ENCODE assay signal across 9 mouse cellular contexts in genomic region chr1:85897901-85898760, GRCm38 (mm10). TPM values are rescaled to one million over a fixed set of nuclear protein-coding genes. Genes with fewer than 3 reads are reported as not detected.
DNase-seq lines count a peak whose midpoint lies in the region; ATAC-seq and TF ChIP-seq lines count a peak whose summit lies in the region.
"Had no signal": no experiment of that assay in that cellular context is flagged by ENCODE, and none has a peak within 500 bp of the region (broad histone marks: within the 10 kb centered on the region; RNA-seq: fewer than 3 reads in every experiment).

No protein-coding gene starts in this region.

- no peak for TF ChIP-seq CTCF in cortical plate, adult 2 months (IDR thresholded peaks at IDR 0.05; ENCODE audit: extremely low read depth, insufficient read depth, low read length)

- H3K27me3 ChIP-seq in heart, embryonic 14.5 days (ENCODE audit: control insufficient read depth, insufficient read depth, low read length) = no peaks in the 10 kb centered on the region
- H3K27me3 ChIP-seq in forebrain, embryonic 16.5 days (replicated peaks; ENCODE audit: control insufficient read depth, insufficient read depth, low read length) = no peaks in the 10 kb centered on the region
- H3K27me3 ChIP-seq in midbrain, embryonic 12.5 days = no peaks in the 10 kb centered on the region

- H3K9me3 ChIP-seq in heart, embryonic 14.5 days (ENCODE audit: control insufficient read depth, low read length) = no peaks in the 10 kb centered on the region
- H3K9me3 ChIP-seq in forebrain, embryonic 16.5 days (ENCODE audit: control insufficient read depth, low read length) = no peaks in the 10 kb centered on the region
- H3K9me3 ChIP-seq in midbrain, embryonic 12.5 days = no peaks in the 10 kb centered on the region

- WGBS in heart, embryonic 14.5 days = 44% methylated on average over 8 of the region's 8 CpGs
- 23% methylated on average over 8 of the region's 8 CpGs for WGBS in forebrain, embryonic 16.5 days
- WGBS in midbrain, embryonic 12.5 days = 33% methylated on average over 8 of the region's 8 CpGs

- no peak for DNase-seq in heart, adult 9 months (ENCODE audit: low spot score in 2 of 2)
- DNase-seq in MN1 (ENCODE audit: low spot score) = no peak
- no peak for DNase-seq in left cerebral cortex, postnatal 14 days (ENCODE audit: low spot score in 2 of 2)
- no peak for DNase-seq in ovary, adult 18-20 months (ENCODE audit: low spot score)
- DNase-seq: lung, adult 2 months had no signal

- peak overlapping the region; percentile 40 to 89; a peak in 3 of 4 replicates for H3K27ac ChIP-seq in heart, embryonic 14.5 days (replicated peaks in 1 of 2; ENCODE audit: control insufficient read depth in 1 of 2, insufficient read depth in 1 of 2, low read depth in 2 of 2, low read length in 2 of 2)
- peak overlapping the region; percentile 9 for H3K27ac ChIP-seq in cortical plate, adult 2 months (ENCODE audit: insufficient read depth, low read length)
- peak overlapping the region; percentile 77 for H3K27ac ChIP-seq in forebrain, embryonic 16.5 days (ENCODE audit: low read length)
- peak overlapping the region; percentile 73 for H3K27ac ChIP-seq in midbrain, embryonic 12.5 days (replicated peaks)

- H3K4me2 ChIP-seq in heart, embryonic 14.5 days (ENCODE audit: low read length) = peak overlapping the region; percentile 88
- peak overlapping the region; percentile 78 for H3K4me2 ChIP-seq in forebrain, embryonic 16.5 days (ENCODE audit: low read length)
- H3K4me2 ChIP-seq in midbrain, embryonic 12.5 days (replicated peaks) = peak overlapping the region; percentile 85

- no peak for TF ChIP-seq POLR2A in cortical plate, adult 2 months (IDR thresholded peaks at IDR 0.05; ENCODE audit: extremely low read depth, insufficient read depth, low read length)

- no peak overlapping the region for H3K4me3 ChIP-seq in heart, embryonic 14.5 days (ENCODE audit: control insufficient read depth in 1 of 2, insufficient read depth in 1 of 2, low read depth in 1 of 2, low read length in 2 of 2)
- peak overlapping the region; percentile 82 for H3K4me3 ChIP-seq in cortical plate, adult 2 months (ENCODE audit: insufficient read depth, low read length)
- no peak overlapping the region for H3K4me3 ChIP-seq in forebrain, embryonic 16.5 days (replicated peaks; ENCODE audit: low read length)
- H3K4me3 ChIP-seq in midbrain, embryonic 12.5 days = peak overlapping the region; percentile 9; the same call in 1 of the 2 replicates

- peaks cover 4% of the 10 kb centered on the region for H3K36me3 ChIP-seq in heart, embryonic 14.5 days (ENCODE audit: control insufficient read depth, insufficient read depth, low read length)
- H3K36me3 ChIP-seq in forebrain, embryonic 16.5 days (ENCODE audit: control insufficient read depth, insufficient read depth) = no peaks in the 10 kb centered on the region
- H3K36me3 ChIP-seq in midbrain, embryonic 12.5 days = 0 out of 2 replicates have a peak, but pooled peaks cover 2% of the 10 kb centered on the region

- H3K4me1 ChIP-seq in heart, embryonic 14.5 days (ENCODE audit: control insufficient read depth in 2 of 2, insufficient read depth in 2 of 2, low read length in 2 of 2) = peaks cover 67 to 78% of the 10 kb centered on the region in 2 experiments
- H3K4me1 ChIP-seq in cortical plate, adult 2 months (ENCODE audit: control insufficient read depth, insufficient read depth, low read length) = peaks cover 31% of the 10 kb centered on the region
- peaks cover 78% of the 10 kb centered on the region for H3K4me1 ChIP-seq in forebrain, embryonic 16.5 days (replicated peaks; ENCODE audit: control insufficient read depth, insufficient read depth, low read length)
- peaks cover 81% of the 10 kb centered on the region for H3K4me1 ChIP-seq in midbrain, embryonic 12.5 days

- peak overlapping the region; percentile 34; the same call in 1 of the 2 replicates for H3K9ac ChIP-seq in heart, embryonic 14.5 days (ENCODE audit: low read length)
- H3K9ac ChIP-seq in forebrain, embryonic 16.5 days (replicated peaks; ENCODE audit: low read depth, low read length) = peak overlapping the region; percentile 31
- H3K9ac ChIP-seq in midbrain, embryonic 12.5 days (replicated peaks) = peak overlapping the region; percentile 38

- intact Hi-C loops in left cerebral cortex, postnatal 14 days (cut with DNase I) = no loop called here

- ATAC-seq in heart, embryonic 14.5 days (ENCODE audit: insufficient number of reproducible peaks, insufficient read depth, low FRiP score, low read depth) = no peak
- no peak for ATAC-seq in forebrain, embryonic 16.5 days
- no peak for ATAC-seq in midbrain, embryonic 12.5 days (ENCODE audit: low FRiP score, low read depth)

RNA-seq across cellular contexts. Expression of gene Itm2c, which starts 4.0 kb away (rescaled TPM):
- 129 and 189 TPM in 2 replicates for polyA plus RNA-seq in heart, embryonic 14.5 days (2014; fragmentation: Nextera tagmentation; extraction: Ambion mirVana)
- polyA plus RNA-seq in cortical plate, adult 2 months (2012; rRNA removed) = 835 and 861 TPM in 2 replicates
- polyA plus RNA-seq in forebrain, embryonic 16.5 days (2015; fragmentation: Nextera tagmentation; extraction: Ambion mirVana) = 146 and 166 TPM in 2 replicates
- 146 and 163 TPM in 2 replicates for polyA plus RNA-seq in midbrain, embryonic 12.5 days (2016; fragmentation: Nextera tagmentation; extraction: Ambion mirVana)
- total RNA-seq in left cerebral cortex, postnatal 14 days (2021) = 100 to 1,000 TPM; 521 to 559 TPM

RNA-seq across cellular contexts. Expression of gene 4933407L21Rik, which starts 30.2 kb away (rescaled TPM):
- polyA plus RNA-seq in heart, embryonic 14.5 days (2014; fragmentation: Nextera tagmentation; extraction: Ambion mirVana) = 0.11 and 0.26 TPM in 2 replicates
- polyA plus RNA-seq in cortical plate, adult 2 months (2012; rRNA removed) = 6.6 and 7.8 TPM in 2 replicates
- 3.6 and 5.6 TPM in 2 replicates for polyA plus RNA-seq in forebrain, embryonic 16.5 days (2015; fragmentation: Nextera tagmentation; extraction: Ambion mirVana)
- 2.4 and 3.0 TPM in 2 replicates for polyA plus RNA-seq in midbrain, embryonic 12.5 days (2016; fragmentation: Nextera tagmentation; extraction: Ambion mirVana)
- 1 to 10 TPM; 7.8 to 9.6 TPM for total RNA-seq in left cerebral cortex, postnatal 14 days (2021)
- polyA plus RNA-seq: lung, adult 2 months had no signal

Comparison
In these comparisons a context has a peak if more than half of its experiments do, and no peak if none do; other contexts are left out.
1. H3K27ac ChIP-seq: peak in every context shown above with its lines; median percentile 77 in forebrain, embryonic 16.5 days; 73 in midbrain, embryonic 12.5 days; 64 in heart, embryonic 14.5 days; 9 in cortical plate, adult 2 months.
2. H3K4me3 ChIP-seq: peak in cortical plate, adult 2 months (single experiment) and midbrain, embryonic 12.5 days (single experiment); none in heart, embryonic 14.5 days (0 of 2) and forebrain, embryonic 16.5 days (single experiment).
3. Peak in every context shown above with its lines, with median percentiles within 50 percentile points of each other: H3K4me2 ChIP-seq and H3K9ac ChIP-seq.